Mouse (Mus musculus): Measurements from ENCODE around the gene Bcl9l. TPM values are rescaled to one million over a fixed set of nuclear protein-coding genes. Genes with fewer than 3 reads are reported as not detected.

Gene Bcl9l
- total and polyA plus RNA-seq, 2 experiments from 2014 or later: 10.4 to 61.1 TPM

- Histone ChIP-seq H3K9me3 (ENCODE audit: low read length) (no peaks in the 10 kb centered on the region), H3K9ac (replicated peaks; ENCODE audit: low read length, poor library complexity, severe bottlenecking) (no peak overlapping the region), H3K36me3 (ENCODE audit: insufficient read depth, low read length) (no peaks in the 10 kb centered on the region), H3K4me3 (ENCODE audit: low read depth, low read length) (no peak overlapping the region), H3K4me2 (ENCODE audit: low read depth, low read length, poor library complexity, severe bottlenecking) (no peak overlapping the region), H3K27ac (ENCODE audit: low read depth, low read length) (no peak overlapping the region), H3K27me3 (ENCODE audit: insufficient read depth, low read length) (no peaks in the 10 kb centered on the region), H3K4me1 (ENCODE audit: insufficient read depth, low read length) (no peaks in the 10 kb centered on the region)
- DNase-seq (ENCODE audit: low spot score): no peak
- 83% methylated on average over 8 of the region's 8 CpGs for WGBS
- ATAC-seq (ENCODE audit: low FRiP score): no peak
- TF ChIP-seq CTCF (IDR thresholded peaks at IDR 0.05): no peak
Observed at GRCm38 (mm10) chr9:44552161-44552560, 69.5 kb downstream of the Bcl9l start.

Other genes starting within 250 kb of the Bcl9l start
- 32.1 and 43.9 TPM in 2 replicates for gene Cbl, start 248.8 kb upstream of the Bcl9l start, total RNA-seq (2014; rRNA removed)
- 14.7 and 17.3 TPM in 2 replicates for gene Cbl, start 248.8 kb upstream of the Bcl9l start, polyA plus RNA-seq (2015; fragmentation: Nextera tagmentation; extraction: Ambion mirVana)
- gene Ccdc153, start 242.1 kb upstream of the Bcl9l start, total RNA-seq (2014; rRNA removed): 3.0 and 6.1 TPM in 2 replicates
- 2.7 TPM in 2 replicates for gene Ccdc153, start 242.1 kb upstream of the Bcl9l start, polyA plus RNA-seq (2015; fragmentation: Nextera tagmentation; extraction: Ambion mirVana)
- 0.27 TPM in 1 of 2 replicates, not detected in the other for gene Pdzd3, start 231.4 kb upstream of the Bcl9l start, total RNA-seq (2014; rRNA removed)
- gene Pdzd3, start 231.4 kb upstream of the Bcl9l start, polyA plus RNA-seq (2015; fragmentation: Nextera tagmentation; extraction: Ambion mirVana): 0.58 and 0.63 TPM in 2 replicates
- 4.2 and 6.2 TPM in 2 replicates for gene Nlrx1, start 214.2 kb upstream of the Bcl9l start, total RNA-seq (2014; rRNA removed)
- 6.0 and 6.9 TPM in 2 replicates for gene Nlrx1, start 214.2 kb upstream of the Bcl9l start, polyA plus RNA-seq (2015; fragmentation: Nextera tagmentation; extraction: Ambion mirVana)
- 60.0 and 65.8 TPM in 2 replicates for gene Abcg4, start 194.2 kb upstream of the Bcl9l start, total RNA-seq (2014; rRNA removed)
- 27.9 and 28.2 TPM in 2 replicates for gene Abcg4, start 194.2 kb upstream of the Bcl9l start, polyA plus RNA-seq (2015; fragmentation: Nextera tagmentation; extraction: Ambion mirVana)
- gene Hinfp, start 177.2 kb upstream of the Bcl9l start, total RNA-seq (2014; rRNA removed): 21.8 and 25.3 TPM in 2 replicates
- 15.2 and 15.4 TPM in 2 replicates for gene Hinfp, start 177.2 kb upstream of the Bcl9l start, polyA plus RNA-seq (2015; fragmentation: Nextera tagmentation; extraction: Ambion mirVana)
- gene C2cd2l, start 162.5 kb upstream of the Bcl9l start, total RNA-seq (2014; rRNA removed): 48.9 and 57.1 TPM in 2 replicates
- 22.6 and 23.6 TPM in 2 replicates for gene C2cd2l, start 162.5 kb upstream of the Bcl9l start, polyA plus RNA-seq (2015; fragmentation: Nextera tagmentation; extraction: Ambion mirVana)
- gene Dpagt1, start 156.8 kb upstream of the Bcl9l start, total RNA-seq (2014; rRNA removed): 23.2 and 27.2 TPM in 2 replicates
- gene Dpagt1, start 156.8 kb upstream of the Bcl9l start, polyA plus RNA-seq (2015; fragmentation: Nextera tagmentation; extraction: Ambion mirVana): 33.6 and 34.1 TPM in 2 replicates
- gene H2afx, start 148.1 kb upstream of the Bcl9l start, total RNA-seq (2014; rRNA removed): 91.7 and 145 TPM in 2 replicates
- 112 and 119 TPM in 2 replicates for gene H2afx, start 148.1 kb upstream of the Bcl9l start, polyA plus RNA-seq (2015; fragmentation: Nextera tagmentation; extraction: Ambion mirVana)
- gene Hmbs, start 138.6 kb upstream of the Bcl9l start, total RNA-seq (2014; rRNA removed): 30.1 and 31.7 TPM in 2 replicates
- 55.5 and 56.9 TPM in 2 replicates for gene Hmbs, start 138.6 kb upstream of the Bcl9l start, polyA plus RNA-seq (2015; fragmentation: Nextera tagmentation; extraction: Ambion mirVana)
- gene Vps11, start 121.2 kb upstream of the Bcl9l start, total RNA-seq (2014; rRNA removed): 41.5 and 42.6 TPM in 2 replicates
- gene Vps11, start 121.2 kb upstream of the Bcl9l start, polyA plus RNA-seq (2015; fragmentation: Nextera tagmentation; extraction: Ambion mirVana): 41.5 and 43.3 TPM in 2 replicates
- gene Hyou1, start 103.3 kb upstream of the Bcl9l start, total RNA-seq (2014; rRNA removed): 64.7 and 78.8 TPM in 2 replicates
- gene Hyou1, start 103.3 kb upstream of the Bcl9l start, polyA plus RNA-seq (2015; fragmentation: Nextera tagmentation; extraction: Ambion mirVana): 16.9 and 18.5 TPM in 2 replicates
- gene Slc37a4, start 86.0 kb upstream of the Bcl9l start, total RNA-seq (2014; rRNA removed): 70.7 and 99.6 TPM in 2 replicates
- gene Slc37a4, start 86.0 kb upstream of the Bcl9l start, polyA plus RNA-seq (2015; fragmentation: Nextera tagmentation; extraction: Ambion mirVana): 35.9 and 42.2 TPM in 2 replicates
- gene Rps25, start 75.7 kb upstream of the Bcl9l start, total RNA-seq (2014; rRNA removed): 298 and 395 TPM in 2 replicates
- gene Rps25, start 75.7 kb upstream of the Bcl9l start, polyA plus RNA-seq (2015; fragmentation: Nextera tagmentation; extraction: Ambion mirVana): 1,596 and 1,621 TPM in 2 replicates
- gene Trappc4, start 75.2 kb upstream of the Bcl9l start, total RNA-seq (2014; rRNA removed): 149 and 166 TPM in 2 replicates
- 326 and 327 TPM in 2 replicates for gene Trappc4, start 75.2 kb upstream of the Bcl9l start, polyA plus RNA-seq (2015; fragmentation: Nextera tagmentation; extraction: Ambion mirVana)
- 20.0 and 23.2 TPM in 2 replicates for gene Ccdc84, start 64.3 kb upstream of the Bcl9l start, total RNA-seq (2014; rRNA removed)
- gene Ccdc84, start 64.3 kb upstream of the Bcl9l start, polyA plus RNA-seq (2015; fragmentation: Nextera tagmentation; extraction: Ambion mirVana): 30.2 and 36.1 TPM in 2 replicates
- gene Foxr1, start 41.7 kb upstream of the Bcl9l start, total RNA-seq (2014; rRNA removed): not detected in 2 replicates
- gene Foxr1, start 41.7 kb upstream of the Bcl9l start, polyA plus RNA-seq (2015; fragmentation: Nextera tagmentation; extraction: Ambion mirVana): not detected in 2 replicates
- not detected in 2 replicates for gene Upk2, start 27.8 kb upstream of the Bcl9l start, total RNA-seq (2014; rRNA removed)
- gene Upk2, start 27.8 kb upstream of the Bcl9l start, polyA plus RNA-seq (2015; fragmentation: Nextera tagmentation; extraction: Ambion mirVana): not detected in 2 replicates
- not detected in 2 replicates for gene Cxcr5, start 79.1 kb downstream of the Bcl9l start, total RNA-seq (2014; rRNA removed)
- gene Cxcr5, start 79.1 kb downstream of the Bcl9l start, polyA plus RNA-seq (2015; fragmentation: Nextera tagmentation; extraction: Ambion mirVana): not detected in 2 replicates
- 68.6 and 87.2 TPM in 2 replicates for gene Ddx6, start 122.1 kb downstream of the Bcl9l start, total RNA-seq (2014; rRNA removed)
- gene Ddx6, start 122.1 kb downstream of the Bcl9l start, polyA plus RNA-seq (2015; fragmentation: Nextera tagmentation; extraction: Ambion mirVana): 14.8 and 19.9 TPM in 2 replicates
- gene Treh, start 190.4 kb downstream of the Bcl9l start, total RNA-seq (2014; rRNA removed): not detected in 2 replicates
- not detected in 2 replicates for gene Treh, start 190.4 kb downstream of the Bcl9l start, polyA plus RNA-seq (2015; fragmentation: Nextera tagmentation; extraction: Ambion mirVana)

All from midbrain, postnatal 0 days (tissue).